Mouse (Mus musculus) CH12.LX (cell line): ENCODE results near the gene Pfdn4.

Experiments used
- CTCF ChIP-seq, 2 experiments: IDR thresholded peaks in 1 of 2; conservative IDR thresholded peaks in 1 of 2; 2 replicates each; pipeline ENCODE4 v1.5.1; 2011 to 2012; ENCODE audit warnings: low read depth in 2 of 2, low read length in 2 of 2, improper control_type of control experiment in 1 of 2, inconsistent platforms in 1 of 2, mild to moderate bottlenecking in 1 of 2, moderate library complexity in 1 of 2
- SMC3 ChIP-seq: IDR thresholded peaks from 2 replicates; pipeline ENCODE4 v1.6.1; 2011; ENCODE audit warnings: low read depth, low read length, improper control_type of control experiment

GRCm38 (mm10) chr2:170520321-170520971 is 24.2 kb downstream of the Pfdn4 start:
- TF ChIP-seq CTCF (conservative IDR thresholded peaks at IDR 0.05 in 1 of 2, IDR thresholded peaks at IDR 0.05 in 1 of 2; ENCODE audit: low read depth in 2 of 2, low read length in 2 of 2) (peak; percentile 5 to 80; a peak in 3 of 4 replicates), SMC3 (peak; percentile 63)
